Mouse (Mus musculus): ENCODE results near the gene Pcx.

- TF ChIP-seq CTCF (IDR thresholded peaks at IDR 0.05; ENCODE audit: borderline replicate concordance, control insufficient read depth, extremely low read depth, insufficient read depth, low read length, poor library complexity) (no peak), POLR2A (IDR thresholded peaks at IDR 0.05; ENCODE audit: control insufficient read depth, extremely low read depth, insufficient read depth, low read length, poor library complexity) (no peak)
Observed at GRCm38 (mm10) chr19:4494707-4495106, 15.6 kb upstream of the Pcx start.

Measured in thymus, adult 2 months (tissue).